Mouse (Mus musculus): ENCODE measurements around the gene Nos1ap.

Gene Nos1ap

GRCm38 (mm10) chr1:170301686-170302085, 288.0 kb downstream of the Nos1ap start:
- no peak for DNase-seq (ENCODE audit: low read depth, low spot score)

DNA sequence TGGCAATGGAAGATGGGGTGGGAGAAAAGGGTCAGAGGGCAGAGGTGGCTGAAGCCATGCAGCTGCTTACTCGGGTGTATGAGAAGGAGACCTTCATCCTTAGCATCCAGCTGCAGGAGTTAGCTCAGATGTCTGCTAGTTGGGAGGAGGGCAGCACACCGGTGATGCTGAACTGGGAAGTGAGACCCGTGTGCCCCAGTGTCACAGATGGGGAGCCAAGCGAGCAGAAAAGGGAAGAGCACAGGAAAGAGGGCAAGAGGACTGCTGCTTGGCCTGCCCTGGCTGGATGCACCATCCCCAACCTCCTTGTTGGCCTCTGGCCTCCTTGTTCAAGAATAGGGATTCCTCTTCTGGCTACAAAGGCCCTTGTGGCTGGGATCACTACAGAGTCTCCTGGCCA, 290.2 kb downstream of the Nos1ap start:
- DNase-seq (ENCODE audit: low read depth, low spot score), result no peak

DNA sequence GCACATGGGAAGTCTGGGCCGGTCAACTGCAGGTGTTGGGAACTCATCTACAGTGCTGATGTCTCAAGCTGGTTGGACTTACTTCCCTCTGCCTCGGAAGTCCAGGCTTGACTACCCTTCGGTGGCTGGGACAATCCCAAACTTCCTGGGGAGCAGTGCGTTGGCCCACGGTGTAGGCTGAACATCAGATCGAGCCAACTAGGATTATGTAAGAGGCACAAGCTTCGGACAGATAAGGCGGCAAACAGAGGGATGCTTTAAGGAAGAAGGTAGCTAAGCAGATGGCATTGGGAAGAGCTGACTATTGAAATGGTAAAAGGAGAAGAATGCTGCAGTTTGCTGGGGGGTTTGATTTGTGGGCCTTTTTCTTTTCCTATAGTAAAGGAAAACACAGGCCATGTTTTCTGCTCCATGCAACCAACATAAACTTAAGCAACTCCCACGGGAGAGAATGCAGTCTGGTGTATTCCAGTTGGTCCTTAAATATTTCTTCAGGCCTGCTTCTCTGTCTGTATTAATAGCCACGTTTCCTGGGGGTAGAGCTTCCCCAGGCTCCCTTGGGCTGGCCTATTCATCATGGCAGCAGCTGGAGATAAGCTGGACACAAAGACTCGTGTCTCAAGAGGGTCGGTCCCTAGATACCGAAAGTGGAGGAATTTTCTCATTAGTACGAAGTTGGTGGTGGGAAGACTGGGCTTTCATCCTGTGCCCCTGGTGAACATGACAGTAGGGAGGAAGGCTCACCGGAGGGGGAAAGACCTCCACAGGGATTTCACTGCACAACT, 294.7 kb downstream of the Nos1ap start:
- DNase-seq (ENCODE audit: low read depth, low spot score), result peak; percentile 42

GRCm38 (mm10) chr1:170293257-170293656, 296.4 kb downstream of the Nos1ap start:
- no peak for DNase-seq (ENCODE audit: low read depth, low spot score)

DNA sequence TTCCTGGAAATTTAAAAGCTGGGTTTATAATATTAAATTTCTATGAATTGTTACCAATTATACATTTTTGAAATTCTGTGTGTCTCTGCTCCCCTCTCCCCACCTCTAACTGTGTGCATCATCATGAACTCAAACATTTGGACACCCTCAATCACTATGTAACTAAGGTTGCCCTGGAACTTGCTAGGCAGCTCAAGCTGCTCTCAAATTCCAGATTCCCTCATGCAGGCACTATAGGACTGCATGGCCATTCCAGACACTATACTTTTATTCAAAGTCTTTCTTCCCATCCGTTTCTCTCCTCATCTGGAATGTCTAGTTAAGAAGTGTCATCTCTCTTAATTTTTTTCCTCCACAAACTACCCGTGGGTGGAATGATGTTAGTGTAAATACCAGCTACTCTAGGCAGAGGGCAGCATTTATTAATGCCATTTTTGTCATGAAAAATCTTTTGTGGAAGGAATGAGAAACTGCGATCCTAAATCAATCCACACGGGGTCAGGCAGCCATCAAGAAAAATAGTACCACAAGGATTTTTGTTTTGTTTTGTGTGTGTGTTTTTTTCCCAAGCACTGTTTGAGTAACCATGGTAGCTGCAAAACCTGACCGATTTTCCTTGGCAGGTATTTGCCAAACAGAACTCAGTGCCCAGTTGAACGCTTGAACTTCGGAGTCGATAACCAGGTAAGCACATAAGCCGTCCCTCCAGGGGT, 297.3 kb downstream of the Nos1ap start:
- DNase-seq (ENCODE audit: low read depth, low spot score), result peak; percentile 88

- DNase-seq (ENCODE audit: low read depth, low spot score), result no peak
Observed at GRCm38 (mm10) chr1:170282415-170283129, 307.1 kb downstream of the Nos1ap start.

- DNase-seq (ENCODE audit: low read depth, low spot score), result no peak
Observed at GRCm38 (mm10) chr1:170277016-170277415, 312.6 kb downstream of the Nos1ap start, which contains the start of gene Sh2d1b1. Sh2d1b1 (plus strand) TSS chr1:170277320.

DNA sequence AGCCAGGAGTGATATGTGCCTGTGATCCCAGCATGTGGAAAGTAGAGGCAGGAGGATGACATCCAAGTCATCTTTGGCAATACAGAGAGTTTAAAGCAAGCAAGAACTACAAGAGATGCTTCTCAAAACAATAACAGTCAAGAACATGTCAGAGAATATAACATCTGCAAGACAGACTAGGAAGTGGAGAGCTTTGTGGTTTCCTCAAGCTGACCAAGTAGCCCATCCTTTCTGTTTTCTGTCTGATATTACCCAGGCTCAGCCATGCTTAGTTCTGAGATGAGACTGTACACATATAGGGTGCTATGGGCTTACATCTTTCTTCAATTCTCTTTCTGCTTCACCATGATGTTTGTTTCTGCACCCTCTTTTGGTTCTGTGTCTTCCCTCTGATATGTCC, 316.4 kb downstream of the Nos1ap start:
- no peak for DNase-seq (ENCODE audit: low read depth, low spot score)

DNA sequence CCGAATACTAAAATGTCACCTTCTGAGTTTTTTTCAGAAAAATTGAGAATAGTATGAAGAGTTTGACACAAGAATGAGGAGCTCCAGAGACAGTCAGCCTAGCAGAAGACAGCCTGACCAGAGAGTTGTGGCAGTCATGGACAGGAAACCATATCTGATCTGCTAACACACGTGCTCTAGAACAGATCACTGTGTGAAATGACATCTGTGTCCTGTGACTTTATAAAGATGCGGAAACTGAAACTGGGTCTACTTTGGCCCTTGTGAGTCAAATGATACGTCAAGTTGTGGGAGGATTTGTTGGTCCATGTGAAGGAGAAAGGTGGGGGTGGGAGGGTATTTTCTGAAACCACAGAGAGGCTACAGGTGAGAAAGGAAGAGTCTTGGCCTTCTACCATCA, 319.0 kb downstream of the Nos1ap start:
- no peak for DNase-seq (ENCODE audit: low read depth, low spot score)

- no peak for DNase-seq (ENCODE audit: low read depth, low spot score)
Observed at GRCm38 (mm10) chr1:170270281-170270680, 319.4 kb downstream of the Nos1ap start.

GRCm38 (mm10) chr1:170255560-170255910, 334.1 kb downstream of the Nos1ap start:
- DNase-seq (ENCODE audit: low read depth, low spot score), result peak; percentile 97

- DNase-seq (ENCODE audit: low read depth, low spot score), result no peak
Observed at GRCm38 (mm10) chr1:170254893-170255559, 334.6 kb downstream of the Nos1ap start.

Measured in brain, adult 2 months (tissue).